Mouse (Mus musculus) heart, embryonic 15.5 days (tissue): ENCODE measurements at regions not wholly inside any gene's neighbourhood (a gene's known extent, or its start where the extent isn't known, plus 50 kb on each side); places are given as distances from the start of the nearest gene placed in this dataset.

Experiments
- ATAC-seq: fragments of 200-750 bp; cut with Nextera tagmentation; replicated peaks from 2 replicates; pipeline ENCODE4 v1.8.0; 2017; ENCODE audit warnings: low read depth, moderate TSS enrichment; ENCODE audit not compliant: insufficient number of reproducible peaks, insufficient read depth, low FRiP score
- H3K27ac ChIP-seq: fragments of 300-500 bp; sonication (generic); 2 replicates; pipeline ENCODE4 v1.5.1; 2015; ENCODE audit warnings: mild to moderate bottlenecking, inconsistent platforms
- H3K27me3 ChIP-seq: fragments of 300-500 bp; sonication (generic); 2 replicates; pipeline ENCODE4 v1.6.1; 2015; ENCODE audit warnings: inconsistent platforms
- H3K36me3 ChIP-seq: fragments of 300-500 bp; sonication (generic); 2 replicates; pipeline ENCODE4 v1.6.1; 2015; ENCODE audit warnings: mild to moderate bottlenecking, inconsistent platforms
- H3K4me1 ChIP-seq: fragments of 300-500 bp; sonication (generic); replicated peaks from 2 replicates; pipeline ENCODE4 v1.6.1; 2015; ENCODE audit warnings: inconsistent platforms
- H3K4me2 ChIP-seq: fragments of 300-500 bp; sonication (generic); 2 replicates; pipeline ENCODE4 v1.6.1; 2015; ENCODE audit warnings: inconsistent platforms, mild to moderate bottlenecking, moderate library complexity
- H3K4me3 ChIP-seq: fragments of 300-500 bp; sonication (generic); 2 replicates; pipeline ENCODE4 v1.5.1; 2015; ENCODE audit warnings: mild to moderate bottlenecking, inconsistent platforms
- H3K9ac ChIP-seq: fragments of 300-500 bp; sonication (generic); 2 replicates; pipeline ENCODE4 v1.6.1; 2015; ENCODE audit warnings: mild to moderate bottlenecking, inconsistent platforms
- H3K9me3 ChIP-seq: fragments of 300-500 bp; sonication (generic); replicated peaks from 2 replicates; pipeline ENCODE4 v1.6.1; 2016; ENCODE audit warnings: inconsistent platforms
- WGBS: fragments of 180-500 bp; shearing (Covaris S2); methylation state at CpG from one replicate; pipeline ENCODE4 v1.1.7; 2015; ENCODE audit warnings: mixed read lengths; 5-methylcytosine and 5-hydroxymethylcytosine counted together

DNA sequence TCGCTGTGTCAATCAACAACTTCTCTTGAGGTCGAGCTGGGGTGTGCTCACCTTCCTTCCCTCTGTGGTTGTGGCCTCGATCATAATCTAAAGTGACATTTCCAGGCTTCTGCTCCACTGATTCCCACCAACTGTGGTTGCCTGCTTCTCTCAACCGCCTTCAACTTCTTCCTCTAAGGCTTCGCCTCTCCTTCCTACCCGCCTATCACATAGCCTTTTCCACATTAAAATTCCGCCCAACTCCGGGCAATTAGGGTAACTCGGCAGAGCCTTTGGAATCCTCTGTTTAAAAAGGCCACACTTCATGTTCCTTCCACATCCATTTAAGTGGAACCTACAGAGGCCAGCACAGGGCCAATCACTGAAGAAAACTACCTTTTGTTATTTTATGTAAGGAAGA, 238.4 kb downstream of the Cxcl12 start:
- Histone ChIP-seq H3K27ac (no peak overlapping the region), H3K4me1 (peaks cover 17% of the 10 kb centered on the region), H3K27me3 (no peaks in the 10 kb centered on the region), H3K4me3 (no peak overlapping the region), H3K4me2 (no peak overlapping the region), H3K9me3 (no peaks in the 10 kb centered on the region), H3K36me3 (no peaks in the 10 kb centered on the region), H3K9ac (no peak overlapping the region)
- 75% methylated on average over 9 of the region's 9 CpGs for WGBS
- no peak for ATAC-seq

DNA sequence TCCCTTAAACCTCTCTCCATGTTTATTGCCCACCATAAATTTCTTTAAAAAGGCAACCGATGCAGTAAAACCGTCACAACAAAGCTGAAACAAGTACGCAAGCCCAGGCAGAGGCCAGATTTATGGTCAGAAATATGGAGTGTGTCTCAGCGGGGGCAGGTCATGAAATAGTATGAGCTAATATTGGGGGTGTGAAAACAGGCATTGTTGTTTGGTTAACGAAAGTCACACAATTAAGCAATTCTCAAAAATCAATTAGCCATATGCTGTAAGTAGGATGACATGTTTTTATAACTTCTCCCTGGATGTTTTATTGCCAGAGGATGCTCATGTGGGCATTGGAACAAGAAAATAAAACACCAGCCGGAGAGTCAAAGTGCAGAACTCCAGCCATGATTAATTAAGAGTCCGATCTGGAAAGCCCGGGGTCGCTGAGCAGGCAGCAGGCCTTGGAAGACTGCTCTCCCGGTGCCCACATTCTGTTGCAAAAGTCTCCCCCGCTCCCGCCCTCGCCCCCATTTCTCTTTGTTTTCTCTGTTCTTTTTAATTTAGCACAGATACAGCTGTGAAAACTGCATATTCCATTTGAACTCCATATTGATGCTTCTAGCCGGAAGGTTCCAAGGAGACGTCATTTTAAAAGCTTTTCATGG, 239.0 kb downstream of the Cxcl12 start:
- WGBS = 80% methylated on average over 15 of the region's 15 CpGs
- H3K27ac ChIP-seq = no peak overlapping the region
- no peaks in the 10 kb centered on the region for H3K36me3 ChIP-seq
- no peak overlapping the region for H3K9ac ChIP-seq
- no peaks in the 10 kb centered on the region for H3K9me3 ChIP-seq
- no peak overlapping the region for H3K4me3 ChIP-seq
- no peaks in the 10 kb centered on the region for H3K27me3 ChIP-seq
- H3K4me1 ChIP-seq = peaks cover 17% of the 10 kb centered on the region
- no peak overlapping the region for H3K4me2 ChIP-seq
- no peak for ATAC-seq

DNA sequence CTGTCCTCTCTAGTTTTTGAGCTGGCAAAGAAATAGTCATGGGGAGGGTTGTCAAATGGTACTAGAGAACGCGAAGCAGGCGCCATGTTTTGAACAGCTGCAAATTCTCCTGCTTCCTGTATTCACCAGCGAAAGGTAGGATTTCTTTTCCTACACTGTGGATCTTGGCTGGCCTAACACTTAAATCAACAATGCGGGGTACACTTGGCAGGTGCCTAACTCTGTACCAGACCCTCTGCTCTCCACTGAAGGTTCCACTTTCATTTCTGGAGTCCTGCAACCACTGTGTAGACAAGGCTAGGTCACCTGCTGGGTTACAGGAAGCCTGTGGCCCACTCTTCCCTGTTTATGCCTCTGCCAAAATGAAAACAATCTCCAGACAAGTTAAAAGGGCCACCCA, 239.6 kb downstream of the Cxcl12 start:
- no peak overlapping the region for H3K4me2 ChIP-seq
- H3K27me3 ChIP-seq = no peaks in the 10 kb centered on the region
- no peaks in the 10 kb centered on the region for H3K9me3 ChIP-seq
- H3K4me3 ChIP-seq = no peak overlapping the region
- H3K36me3 ChIP-seq = no peaks in the 10 kb centered on the region
- H3K27ac ChIP-seq = no peak overlapping the region
- no peak for ATAC-seq
- 72% methylated on average over 5 of the region's 5 CpGs for WGBS
- H3K9ac ChIP-seq = no peak overlapping the region
- peaks cover 17% of the 10 kb centered on the region for H3K4me1 ChIP-seq

DNA sequence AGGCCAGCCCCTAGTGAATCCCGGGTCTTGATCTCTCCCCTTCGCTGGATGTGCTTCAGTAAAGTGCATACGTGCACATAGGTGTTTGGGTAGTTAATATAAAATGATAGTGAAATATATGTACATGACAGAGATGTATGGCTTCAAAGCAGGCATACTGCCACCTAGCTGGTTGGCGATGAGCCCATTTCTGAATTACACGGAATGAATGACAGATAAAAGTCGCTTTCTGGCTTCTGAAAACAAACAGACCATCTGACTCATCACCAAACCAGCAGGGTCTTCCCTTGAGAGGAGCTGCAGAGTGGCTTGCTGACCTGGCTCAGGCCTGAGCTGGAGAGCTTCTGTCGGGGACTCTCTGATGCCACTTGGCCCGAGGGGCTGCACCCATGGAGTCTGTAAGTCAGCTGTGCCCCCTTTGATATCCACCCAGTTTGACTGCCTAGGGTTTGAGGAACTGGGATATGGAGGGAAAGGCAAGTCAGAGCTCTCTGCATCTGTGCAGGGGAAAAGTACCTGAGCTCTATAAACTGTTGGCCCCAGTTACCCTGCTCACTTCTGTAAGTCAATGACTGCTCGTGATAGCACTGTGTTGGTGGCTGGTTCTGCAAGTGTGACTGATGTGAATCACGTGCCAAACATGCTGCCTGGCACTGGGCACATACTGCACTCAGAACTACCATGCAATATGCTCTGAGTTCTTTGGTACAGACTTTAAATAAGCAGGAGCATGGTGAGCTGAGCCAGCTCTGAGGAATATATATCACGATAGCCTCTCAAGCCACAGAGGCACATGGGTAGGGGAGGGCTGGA, 240.8 kb downstream of the Cxcl12 start:
- WGBS = 42% methylated on average over 11 of the region's 11 CpGs
- H3K9ac ChIP-seq = no peak overlapping the region
- no peak overlapping the region for H3K4me3 ChIP-seq
- no peaks in the 10 kb centered on the region for H3K27me3 ChIP-seq
- peak overlapping the region; percentile 64; the same call in 1 of the 2 replicates for H3K27ac ChIP-seq
- H3K4me2 ChIP-seq = no peak overlapping the region
- H3K9me3 ChIP-seq = no peaks in the 10 kb centered on the region
- no peaks in the 10 kb centered on the region for H3K36me3 ChIP-seq
- peaks cover 17% of the 10 kb centered on the region for H3K4me1 ChIP-seq
- ATAC-seq = peak; percentile 67

DNA sequence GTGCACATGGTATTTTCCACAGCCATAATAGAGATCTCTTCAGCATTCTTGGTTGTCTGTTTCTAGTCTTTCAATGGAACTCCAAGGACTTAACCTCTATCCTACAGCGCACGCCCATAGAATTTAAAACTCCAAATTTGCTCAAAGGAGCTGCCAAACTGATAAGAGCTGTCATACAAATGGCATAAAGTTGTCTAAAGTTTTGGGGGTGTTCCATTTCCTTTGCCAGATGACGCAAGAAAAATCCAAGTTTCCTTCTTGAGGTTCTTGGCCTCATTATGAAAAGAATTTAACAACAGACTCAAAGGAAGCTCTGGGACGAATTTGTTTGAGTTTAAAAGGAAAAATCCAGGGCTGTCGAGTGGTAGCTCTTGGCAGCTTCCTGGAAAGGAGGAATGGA, 246.6 kb downstream of the Cxcl12 start:
- H3K9ac ChIP-seq = no peak overlapping the region
- H3K9me3 ChIP-seq = no peaks in the 10 kb centered on the region
- no peaks in the 10 kb centered on the region for H3K36me3 ChIP-seq
- peak overlapping the region; percentile 39; the same call in 1 of the 2 replicates for H3K27ac ChIP-seq
- H3K4me1 ChIP-seq = peaks cover 17% of the 10 kb centered on the region
- no peak overlapping the region for H3K4me3 ChIP-seq
- H3K4me2 ChIP-seq = no peak overlapping the region
- 63% methylated on average over 5 of the region's 5 CpGs for WGBS
- no peak for ATAC-seq
- H3K27me3 ChIP-seq = no peaks in the 10 kb centered on the region

DNA sequence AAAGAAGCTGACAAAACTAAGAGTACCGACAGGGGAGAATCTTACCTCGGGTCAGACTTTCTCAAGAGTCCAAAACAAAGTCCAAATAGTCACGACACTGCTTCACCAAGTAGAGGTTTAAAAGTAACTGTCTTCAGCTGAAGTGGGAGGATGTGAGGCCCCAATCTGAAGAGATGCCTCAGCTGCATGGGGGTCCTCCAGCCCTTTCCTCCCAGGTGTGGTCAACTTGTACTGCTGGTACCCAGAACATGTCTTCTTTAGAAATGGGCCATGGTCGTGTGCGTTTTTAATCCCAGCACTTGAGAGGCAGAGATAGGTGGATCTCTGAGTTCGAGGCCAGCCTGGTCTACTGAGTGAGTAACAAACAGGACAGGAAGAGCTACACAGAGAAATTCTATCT, 247.6 kb downstream of the Cxcl12 start:
- H3K4me2 ChIP-seq = no peak overlapping the region
- no peak overlapping the region for H3K9ac ChIP-seq
- no peaks in the 10 kb centered on the region for H3K9me3 ChIP-seq
- no peaks in the 10 kb centered on the region for H3K36me3 ChIP-seq
- no peak for ATAC-seq
- H3K27ac ChIP-seq = peak overlapping the region; percentile 39
- H3K4me1 ChIP-seq = peaks cover 17% of the 10 kb centered on the region
- no peak overlapping the region for H3K4me3 ChIP-seq
- no peaks in the 10 kb centered on the region for H3K27me3 ChIP-seq
- 63% methylated on average over 6 of the region's 6 CpGs for WGBS

DNA sequence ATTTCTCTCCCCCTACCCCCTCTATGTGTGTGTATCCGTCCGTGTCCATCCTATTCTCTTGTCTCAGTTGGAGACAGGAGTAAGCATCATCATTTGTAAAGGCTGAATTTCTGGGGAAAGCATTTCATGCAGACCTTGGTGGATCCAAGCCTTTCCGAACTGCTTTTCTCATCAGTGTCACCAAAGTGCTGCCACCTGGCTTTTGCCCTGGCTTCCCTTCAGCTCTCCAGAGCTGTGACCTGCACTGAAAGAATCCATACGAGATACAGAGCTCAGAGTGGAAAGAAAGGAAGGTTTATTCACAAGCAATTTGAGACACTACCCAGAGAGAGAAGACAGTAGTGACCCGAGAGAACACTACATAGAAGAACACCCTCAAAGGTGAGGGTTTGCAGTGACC, 248.1 kb downstream of the Cxcl12 start:
- Histone ChIP-seq H3K36me3 (no peaks in the 10 kb centered on the region), H3K9me3 (no peaks in the 10 kb centered on the region), H3K27me3 (no peaks in the 10 kb centered on the region), H3K27ac (no peak overlapping the region), H3K4me1 (peaks cover 17% of the 10 kb centered on the region), H3K4me2 (no peak overlapping the region), H3K9ac (no peak overlapping the region), H3K4me3 (no peak overlapping the region)
- ATAC-seq = no peak
- 71% methylated on average over 5 of the region's 5 CpGs for WGBS

DNA sequence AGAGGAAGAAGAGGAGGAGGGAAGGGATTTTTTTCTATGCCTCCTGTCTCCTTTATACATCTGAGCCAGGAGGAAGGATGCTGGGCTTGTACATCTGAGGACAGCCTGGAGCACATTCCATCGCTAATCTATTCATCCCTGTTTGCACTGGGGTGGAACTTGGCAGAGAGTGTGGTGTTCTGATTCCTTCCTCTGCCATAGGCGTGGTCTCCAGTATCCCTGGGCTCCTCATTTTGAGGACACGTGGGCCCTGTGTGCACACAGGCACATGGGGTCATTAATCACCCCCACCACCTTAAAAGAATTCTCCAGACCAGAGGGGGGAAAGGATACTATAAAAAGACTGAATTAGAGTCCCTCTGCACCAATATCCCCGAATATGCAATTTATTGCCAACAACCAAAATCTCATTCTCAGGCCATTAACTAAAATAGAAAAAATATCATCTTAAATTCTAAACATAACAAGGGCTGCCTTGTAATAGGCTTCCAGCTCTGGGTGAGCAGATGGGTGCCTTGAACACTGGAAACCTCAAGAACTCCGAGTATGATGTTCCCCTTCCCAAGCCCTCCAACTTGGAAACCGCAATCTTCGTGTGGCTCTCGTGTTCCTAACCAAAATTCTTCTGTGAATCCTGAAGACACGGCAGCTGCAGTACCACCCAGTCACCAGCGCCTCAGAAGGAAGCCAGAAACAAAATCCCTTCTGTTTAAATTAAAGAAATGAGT, 254.7 kb downstream of the Cxcl12 start:
- Histone ChIP-seq H3K4me1 (peaks cover 8% of the 10 kb centered on the region), H3K4me3 (no peak overlapping the region), H3K9ac (no peak overlapping the region), H3K4me2 (no peak overlapping the region), H3K27ac (no peak overlapping the region), H3K9me3 (no peaks in the 10 kb centered on the region), H3K27me3 (no peaks in the 10 kb centered on the region), H3K36me3 (no peaks in the 10 kb centered on the region)
- WGBS = 76% methylated on average over 10 of the region's 10 CpGs
- ATAC-seq = no peak

DNA sequence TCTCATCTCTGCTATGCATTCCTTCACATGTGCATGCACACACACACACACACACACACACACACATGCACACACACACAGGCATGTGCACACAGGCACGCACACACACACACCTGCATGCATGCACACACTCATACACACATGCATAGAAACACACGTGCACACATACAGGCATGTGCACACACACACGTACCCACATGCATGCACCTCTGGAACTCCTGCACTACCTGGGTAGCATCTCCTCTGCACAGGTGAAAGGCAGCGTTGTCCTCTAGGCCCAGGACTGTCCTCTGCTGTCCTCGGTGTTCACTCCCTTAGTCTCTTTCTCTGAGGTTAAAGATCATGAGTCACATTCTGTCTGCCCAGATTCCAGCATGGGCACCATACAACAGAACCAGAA, 258.0 kb downstream of the Cxcl12 start:
- no peak for ATAC-seq

DNA sequence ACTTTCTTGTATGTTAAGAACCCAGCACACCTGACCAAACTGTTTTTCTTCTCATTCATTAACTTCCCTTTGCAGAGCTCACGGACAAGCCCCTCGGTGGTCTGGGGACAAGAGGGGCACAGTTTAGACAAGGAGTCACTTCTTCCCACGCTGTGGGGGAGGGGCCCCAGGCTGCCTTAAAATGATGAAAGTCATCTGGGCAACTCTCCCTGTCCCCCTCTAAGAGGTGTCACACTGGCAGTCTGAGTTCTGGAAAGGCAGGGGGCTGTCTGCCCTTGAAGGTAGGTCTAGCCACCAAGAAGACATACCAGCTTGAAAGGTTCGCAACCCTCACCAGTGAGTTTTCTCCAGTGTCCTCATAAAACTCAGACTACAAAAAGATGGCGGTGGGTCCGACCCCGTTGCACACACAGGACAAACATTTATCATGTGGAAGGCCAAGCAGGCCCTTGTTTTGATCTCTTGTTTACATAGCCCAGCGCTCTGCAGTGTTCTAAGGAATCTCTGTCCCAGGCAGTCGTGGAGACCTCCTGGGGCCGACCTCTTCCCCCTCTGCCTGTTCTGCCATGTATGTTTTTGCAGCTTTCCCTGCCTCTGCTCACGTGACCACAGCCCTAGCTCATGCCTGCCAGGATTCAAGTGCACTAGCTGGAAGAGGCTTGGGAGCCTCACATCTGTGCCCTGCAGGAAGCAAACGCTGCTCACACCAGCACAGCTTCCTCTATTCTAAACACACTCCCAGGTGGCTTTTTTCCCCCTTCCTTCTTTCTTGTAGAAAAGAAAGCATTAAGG, 259.2 kb downstream of the Cxcl12 start:
- Histone ChIP-seq H3K4me1 (peaks cover 11% of the 10 kb centered on the region), H3K36me3 (no peaks in the 10 kb centered on the region), H3K9me3 (no peaks in the 10 kb centered on the region), H3K27me3 (no peaks in the 10 kb centered on the region), H3K4me2 (no peak overlapping the region), H3K9ac (no peak overlapping the region), H3K4me3 (no peak overlapping the region), H3K27ac (no peak overlapping the region)
- peak; percentile 53 for ATAC-seq
- 37% methylated on average over 12 of the region's 12 CpGs for WGBS

More for the DNA sequence above, 258.0 kb downstream of the Cxcl12 start:
- WGBS = 93% methylated on average over 5 of the region's 5 CpGs
- Histone ChIP-seq H3K9me3 (no peaks in the 10 kb centered on the region), H3K36me3 (no peaks in the 10 kb centered on the region), H3K27me3 (no peaks in the 10 kb centered on the region), H3K4me2 (no peak overlapping the region), H3K4me1 (peaks cover 11% of the 10 kb centered on the region), H3K4me3 (no peak overlapping the region), H3K27ac (no peak overlapping the region), H3K9ac (no peak overlapping the region)

DNA sequence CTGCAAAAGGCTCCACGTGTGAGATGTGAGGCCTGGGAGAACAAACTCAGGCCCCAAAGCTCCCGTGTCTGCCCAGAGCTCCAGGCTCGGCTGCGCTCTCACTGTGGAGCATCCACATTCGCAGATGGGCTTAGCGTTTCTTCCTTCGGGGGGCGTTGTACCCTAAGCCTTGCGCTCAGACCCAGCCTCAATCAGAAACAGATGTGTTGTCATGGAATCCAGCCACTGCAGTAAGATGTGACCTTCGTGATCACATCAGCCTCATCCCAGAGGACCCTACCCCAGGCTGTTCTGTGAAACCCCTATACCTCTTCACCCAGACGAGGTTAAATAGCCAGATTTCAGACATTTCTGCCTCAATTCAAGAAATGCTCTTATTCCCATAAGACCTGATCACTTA, 260.1 kb downstream of the Cxcl12 start:
- Histone ChIP-seq H3K4me1 (peaks cover 11% of the 10 kb centered on the region), H3K4me2 (no peak overlapping the region), H3K36me3 (no peaks in the 10 kb centered on the region), H3K27me3 (no peaks in the 10 kb centered on the region), H3K9ac (no peak overlapping the region), H3K27ac (no peak overlapping the region), H3K9me3 (no peaks in the 10 kb centered on the region), H3K4me3 (no peak overlapping the region)
- 86% methylated on average over 11 of the region's 11 CpGs for WGBS
- no peak for ATAC-seq
